Mouse (Mus musculus): ENCODE measurements around the gene Plekhb2.

DNA sequence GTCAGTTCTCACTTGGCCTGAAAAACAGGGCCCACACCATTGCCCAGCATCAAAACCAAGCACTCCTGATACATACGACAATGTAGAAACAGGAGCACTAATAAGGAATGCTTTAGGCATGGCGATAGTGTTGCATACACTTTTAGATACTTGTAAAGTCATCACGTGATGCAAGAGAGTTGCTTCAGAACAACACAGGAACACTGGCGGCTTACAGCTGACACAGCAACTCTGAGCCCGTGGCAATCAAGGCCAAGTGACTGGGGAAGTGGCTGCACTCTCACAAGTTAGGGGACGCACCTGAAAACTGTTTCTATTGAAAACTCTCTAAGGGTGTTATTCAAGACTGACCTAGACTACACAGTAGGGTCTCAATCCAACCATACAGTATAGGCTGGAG is 26.4 kb upstream of the Plekhb2 start:
- TF ChIP-seq CTCF (IDR thresholded peaks at IDR 0.05; ENCODE audit: extremely low read depth, insufficient read depth, low read length) (no peak), POLR2A (IDR thresholded peaks at IDR 0.05; ENCODE audit: extremely low read depth, insufficient read depth, low read length) (no peak)

All from cortical plate, adult 2 months (tissue).